Mouse (Mus musculus): ENCODE results near the gene Rps26. TPM values are rescaled to one million over a fixed set of nuclear protein-coding genes. Genes with fewer than 3 reads are reported as not detected.
A peak's percentile ranks its signal among the peaks of the same experiment; 100 is the strongest.
"Not testable (repeated sequence)": the region's sequence is repeated elsewhere in the genome, so short reads cannot be mapped to it uniquely, and the experiment has no call there.

Rps26 gene
- polyA plus RNA-seq, 1 experiment from 2014 or later, result 604 TPM

DNA sequence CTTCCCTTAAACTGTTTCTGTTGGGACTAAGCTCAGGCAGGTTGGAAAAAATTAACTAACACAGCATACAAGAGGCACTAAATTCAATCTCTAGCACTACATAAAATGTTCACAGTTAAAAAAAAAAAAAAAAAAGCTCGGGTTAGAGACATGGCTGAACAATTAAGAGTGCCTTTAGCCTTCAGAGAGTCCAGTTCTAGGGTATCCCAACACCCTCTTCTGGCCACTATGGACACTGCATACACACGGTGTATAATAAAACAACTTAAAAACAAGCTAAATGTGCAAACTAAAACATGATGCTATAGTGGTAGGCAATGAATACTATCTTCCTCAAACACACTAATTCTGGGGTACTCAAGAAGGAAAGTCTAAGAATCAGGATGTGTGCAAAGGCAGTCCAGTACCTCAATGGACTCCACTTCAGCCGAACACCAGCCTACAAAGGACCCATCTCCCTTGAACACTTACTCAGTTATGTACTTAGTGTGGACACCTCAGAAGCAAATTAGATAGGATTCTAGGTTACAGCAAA, 4.5 kb downstream of the Rps26 start:
- Histone ChIP-seq H3K9me3 (replicated peaks; ENCODE audit: control insufficient read depth, low read length) (no peaks in the 10 kb centered on the region), H3K4me2 (no peak overlapping the region), H3K27me3 (ENCODE audit: control insufficient read depth, insufficient read depth, low read length) (no peaks in the 10 kb centered on the region), H3K4me1 (ENCODE audit: control insufficient read depth, insufficient read depth, low read length) (peaks cover 5% of the 10 kb centered on the region), H3K36me3 (ENCODE audit: control insufficient read depth, insufficient read depth, low read length) (peaks cover 16% of the 10 kb centered on the region), H3K27ac (ENCODE audit: low read depth, low read length) (no peak overlapping the region), H3K4me3 (ENCODE audit: low read depth, low read length) (no peak overlapping the region), H3K9ac (ENCODE audit: low read depth, low read length) (no peak overlapping the region)
- no peak for ATAC-seq (replicated peaks; ENCODE audit: insufficient number of reproducible peaks, low FRiP score, low TSS enrichment)
- 72% methylated on average over 3 of the region's 3 CpGs for WGBS (ENCODE audit: insufficient replicate concordance)

DNA sequence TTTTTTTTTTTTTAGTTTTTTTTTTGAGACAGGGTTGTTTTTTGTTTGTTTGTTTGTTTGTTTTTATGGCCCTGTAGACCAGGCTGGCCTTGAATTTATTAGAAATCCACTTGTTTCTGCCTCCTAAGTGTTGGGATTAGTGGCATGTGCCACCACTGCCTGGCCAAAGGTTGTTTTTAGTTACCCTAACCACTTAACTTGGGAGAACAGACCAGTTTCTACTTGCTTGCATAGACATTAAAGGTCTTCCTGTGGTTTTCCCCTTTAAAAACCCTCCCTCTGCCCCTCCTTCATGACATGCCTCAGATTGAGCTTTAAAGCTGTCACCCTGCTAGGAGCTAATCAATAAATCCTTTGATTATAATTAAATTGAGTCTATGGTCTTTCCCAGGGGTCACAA, 6.3 kb downstream of the Rps26 start:
- no peak overlapping the region for H3K4me3 ChIP-seq (ENCODE audit: low read depth, low read length)
- H3K27me3 ChIP-seq (ENCODE audit: control insufficient read depth, insufficient read depth, low read length), result no peaks in the 10 kb centered on the region
- no peak overlapping the region for H3K4me2 ChIP-seq
- no peaks in the 10 kb centered on the region for H3K9me3 ChIP-seq (replicated peaks; ENCODE audit: control insufficient read depth, low read length)
- ATAC-seq (replicated peaks; ENCODE audit: insufficient number of reproducible peaks, low FRiP score, low TSS enrichment), result no peak
- no peak overlapping the region for H3K27ac ChIP-seq (ENCODE audit: low read depth, low read length)
- no peak overlapping the region for H3K9ac ChIP-seq (ENCODE audit: low read depth, low read length)
- peaks cover 16% of the 10 kb centered on the region for H3K36me3 ChIP-seq (ENCODE audit: control insufficient read depth, insufficient read depth, low read length)
- H3K4me1 ChIP-seq (ENCODE audit: control insufficient read depth, insufficient read depth, low read length), result peaks cover 2% of the 10 kb centered on the region

DNA sequence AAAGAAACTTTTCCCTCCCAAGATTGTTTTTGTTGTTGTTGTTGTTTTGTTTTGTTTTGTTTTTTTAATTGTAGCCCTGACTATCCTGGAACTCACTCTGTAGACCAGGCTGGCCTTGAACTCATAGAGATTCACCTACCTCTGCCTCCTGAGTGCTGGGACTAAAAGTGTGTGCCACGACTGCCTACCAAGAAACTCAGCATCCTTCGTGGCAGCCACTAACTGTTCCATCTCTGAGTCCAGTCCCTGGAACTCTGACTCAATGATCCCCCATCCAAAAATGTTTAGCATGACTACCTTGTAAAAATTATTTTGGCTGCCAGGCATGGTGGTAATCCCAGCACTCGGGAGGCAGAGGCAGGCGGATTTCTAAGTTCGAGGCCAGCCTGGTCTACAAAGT, 7.4 kb downstream of the Rps26 start:
- H3K9ac ChIP-seq (ENCODE audit: low read depth, low read length); H3K4me1 ChIP-seq (ENCODE audit: control insufficient read depth, insufficient read depth, low read length); H3K4me3 ChIP-seq (ENCODE audit: low read depth, low read length); H3K27ac ChIP-seq (ENCODE audit: low read depth, low read length); H3K36me3 ChIP-seq (ENCODE audit: control insufficient read depth, insufficient read depth, low read length); H3K27me3 ChIP-seq (ENCODE audit: control insufficient read depth, insufficient read depth, low read length); H3K9me3 ChIP-seq (replicated peaks; ENCODE audit: control insufficient read depth, low read length); H3K4me2 ChIP-seq; ATAC-seq (replicated peaks; ENCODE audit: insufficient number of reproducible peaks, low FRiP score, low TSS enrichment): not testable (repeated sequence)
- WGBS (ENCODE audit: insufficient replicate concordance), result 89% methylated on average over 5 of the region's 5 CpGs

DNA sequence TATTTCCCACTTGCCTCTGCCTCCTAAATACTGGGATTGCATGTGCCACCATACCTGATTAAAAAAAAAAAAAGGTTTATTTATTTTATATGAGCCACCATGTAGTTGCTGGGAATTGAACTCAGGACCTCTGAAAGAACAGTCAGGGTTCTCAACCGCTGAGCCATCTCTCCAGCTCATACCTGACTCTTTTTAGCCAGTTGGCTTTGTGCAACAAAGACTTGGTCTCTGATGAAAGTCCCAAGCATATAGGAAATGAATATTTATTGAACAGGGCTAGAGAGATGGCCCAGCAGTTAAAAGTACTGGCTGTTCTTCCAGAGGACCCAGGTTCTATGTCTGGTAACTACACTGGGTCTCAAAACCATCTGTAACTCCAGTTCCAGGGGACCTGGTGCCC, 8.0 kb downstream of the Rps26 start:
- H3K4me2 ChIP-seq, result no peak overlapping the region
- WGBS (ENCODE audit: insufficient replicate concordance), result 69% methylated on average over 1 of the region's 1 CpGs
- H3K4me3 ChIP-seq (ENCODE audit: low read depth, low read length), result no peak overlapping the region
- H3K27ac ChIP-seq (ENCODE audit: low read depth, low read length), result no peak overlapping the region
- no peak for ATAC-seq (replicated peaks; ENCODE audit: insufficient number of reproducible peaks, low FRiP score, low TSS enrichment)
- no peaks in the 10 kb centered on the region for H3K4me1 ChIP-seq (ENCODE audit: control insufficient read depth, insufficient read depth, low read length)
- no peaks in the 10 kb centered on the region for H3K27me3 ChIP-seq (ENCODE audit: control insufficient read depth, insufficient read depth, low read length)
- H3K9me3 ChIP-seq (replicated peaks; ENCODE audit: control insufficient read depth, low read length), result no peaks in the 10 kb centered on the region
- H3K36me3 ChIP-seq (ENCODE audit: control insufficient read depth, insufficient read depth, low read length), result peaks cover 3% of the 10 kb centered on the region
- H3K9ac ChIP-seq (ENCODE audit: low read depth, low read length), result no peak overlapping the region

DNA sequence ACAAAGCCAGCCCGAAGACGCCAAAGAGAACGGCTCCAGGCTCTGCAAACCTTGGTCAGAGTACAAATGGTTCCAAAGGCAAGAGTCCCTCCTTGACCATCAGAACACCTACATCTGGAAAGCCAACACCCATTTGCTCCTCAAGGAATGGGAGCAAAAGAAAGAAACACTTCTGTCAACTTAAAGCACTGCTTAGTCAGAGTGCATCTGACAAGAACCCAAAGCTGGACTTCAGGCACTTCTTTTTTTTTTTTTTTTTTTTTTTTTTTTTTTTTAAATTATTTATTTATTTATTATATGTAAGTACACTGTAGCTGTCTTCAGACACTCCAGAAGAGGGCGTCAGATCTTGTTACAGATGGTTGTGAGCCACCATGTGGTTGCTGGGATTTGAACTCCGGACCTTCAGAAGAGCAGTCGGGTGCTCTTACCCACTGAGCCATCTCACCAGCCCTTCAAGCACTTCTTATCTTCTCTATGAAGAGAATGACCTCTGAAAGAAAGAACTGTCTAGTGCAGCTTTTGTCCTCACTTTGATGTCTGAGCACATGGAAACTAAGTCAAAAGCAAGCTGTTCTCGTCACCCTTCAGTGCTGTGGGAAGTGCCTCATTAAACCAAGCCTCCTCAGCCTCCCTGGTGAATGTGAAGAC, 10.6 kb downstream of the Rps26 start:
- not testable (repeated sequence) for H3K27me3 ChIP-seq (ENCODE audit: control insufficient read depth, insufficient read depth, low read length); H3K9ac ChIP-seq (ENCODE audit: low read depth, low read length); ATAC-seq (replicated peaks; ENCODE audit: insufficient number of reproducible peaks, low FRiP score, low TSS enrichment); H3K36me3 ChIP-seq (ENCODE audit: control insufficient read depth, insufficient read depth, low read length); H3K4me3 ChIP-seq (ENCODE audit: low read depth, low read length); H3K9me3 ChIP-seq (replicated peaks; ENCODE audit: control insufficient read depth, low read length); H3K27ac ChIP-seq (ENCODE audit: low read depth, low read length); H3K4me1 ChIP-seq (ENCODE audit: control insufficient read depth, insufficient read depth, low read length); H3K4me2 ChIP-seq
- 80% methylated on average over 6 of the region's 7 CpGs for WGBS (ENCODE audit: insufficient replicate concordance)

DNA sequence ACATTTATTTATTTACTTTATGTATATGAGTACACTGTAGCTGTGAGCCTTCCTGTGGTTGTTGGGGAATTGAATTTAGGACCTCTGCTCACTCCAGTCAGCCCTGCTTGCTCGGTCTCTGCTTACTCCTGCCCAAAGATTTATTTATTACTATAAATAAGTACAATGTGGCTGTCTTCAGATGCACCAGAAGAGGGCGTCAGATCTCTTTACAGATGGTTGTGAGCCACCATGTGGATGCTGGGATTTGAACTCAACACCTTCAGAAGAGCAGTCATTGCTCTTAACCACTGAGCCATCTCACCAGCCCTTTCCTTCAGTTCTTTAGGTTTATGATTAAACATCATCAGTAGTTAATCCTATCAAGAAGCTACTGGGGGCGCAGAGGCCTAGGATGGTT, 11.6 kb downstream of the Rps26 start:
- no peak overlapping the region for H3K9ac ChIP-seq (ENCODE audit: low read depth, low read length)
- H3K36me3 ChIP-seq (ENCODE audit: control insufficient read depth, insufficient read depth, low read length), result no peaks in the 10 kb centered on the region
- no peaks in the 10 kb centered on the region for H3K9me3 ChIP-seq (replicated peaks; ENCODE audit: control insufficient read depth, low read length)
- no peak overlapping the region for H3K4me3 ChIP-seq (ENCODE audit: low read depth, low read length)
- WGBS (ENCODE audit: insufficient replicate concordance), result 55% methylated on average over 3 of the region's 3 CpGs
- no peak overlapping the region for H3K27ac ChIP-seq (ENCODE audit: low read depth, low read length)
- no peak for ATAC-seq (replicated peaks; ENCODE audit: insufficient number of reproducible peaks, low FRiP score, low TSS enrichment)
- H3K4me1 ChIP-seq (ENCODE audit: control insufficient read depth, insufficient read depth, low read length), result no peaks in the 10 kb centered on the region
- H3K27me3 ChIP-seq (ENCODE audit: control insufficient read depth, insufficient read depth, low read length), result no peaks in the 10 kb centered on the region
- no peak overlapping the region for H3K4me2 ChIP-seq

DNA sequence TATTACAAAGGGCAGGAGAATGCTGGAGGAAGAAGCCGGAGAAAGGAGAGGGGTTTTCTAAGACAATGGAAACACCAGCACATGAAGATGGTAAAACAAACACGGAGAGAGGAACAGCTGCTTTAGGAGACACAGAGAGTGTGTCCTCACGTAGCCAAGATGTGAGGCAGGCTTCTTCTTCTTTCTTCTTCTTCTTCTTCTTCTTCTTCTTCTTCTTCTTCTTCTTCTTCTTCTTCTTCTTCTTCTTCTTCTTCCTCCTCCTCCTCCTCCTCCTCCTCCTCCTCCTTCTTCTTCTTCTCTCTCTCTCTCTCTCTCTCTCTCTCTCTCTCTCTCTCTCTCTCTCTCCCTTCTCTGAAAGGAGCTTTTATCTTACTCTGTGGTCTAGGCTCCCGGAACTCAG, 12.7 kb downstream of the Rps26 start:
- not testable (repeated sequence) for H3K4me1 ChIP-seq (ENCODE audit: control insufficient read depth, insufficient read depth, low read length); H3K4me3 ChIP-seq (ENCODE audit: low read depth, low read length); ATAC-seq (replicated peaks; ENCODE audit: insufficient number of reproducible peaks, low FRiP score, low TSS enrichment); H3K4me2 ChIP-seq; H3K9me3 ChIP-seq (replicated peaks; ENCODE audit: control insufficient read depth, low read length); H3K27me3 ChIP-seq (ENCODE audit: control insufficient read depth, insufficient read depth, low read length); H3K36me3 ChIP-seq (ENCODE audit: control insufficient read depth, insufficient read depth, low read length); H3K9ac ChIP-seq (ENCODE audit: low read depth, low read length); H3K27ac ChIP-seq (ENCODE audit: low read depth, low read length)
- WGBS (ENCODE audit: insufficient replicate concordance), result 67% methylated on average over 4 of the region's 4 CpGs

DNA sequence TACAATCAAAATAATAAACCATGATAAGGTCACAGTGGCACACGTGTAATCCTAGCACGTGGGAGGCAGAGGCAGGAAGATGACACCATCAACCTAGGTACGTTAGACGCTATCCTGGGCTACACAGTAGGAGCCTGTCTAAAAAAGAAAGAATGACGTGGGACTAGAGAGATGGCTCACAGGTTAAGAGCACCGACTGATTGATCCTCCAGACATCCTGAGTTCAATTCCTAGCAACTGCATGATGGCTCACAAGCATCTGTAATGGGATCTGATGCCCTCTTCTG, 13.4 kb downstream of the Rps26 start:
- Histone ChIP-seq H3K9me3 (replicated peaks; ENCODE audit: control insufficient read depth, low read length) (no peaks in the 10 kb centered on the region), H3K27ac (ENCODE audit: low read depth, low read length) (no peak overlapping the region), H3K4me2 (0 out of 2 replicates have a peak overlapping the region, but pooled peaks have one; percentile 1), H3K4me1 (ENCODE audit: control insufficient read depth, insufficient read depth, low read length) (no peaks in the 10 kb centered on the region), H3K27me3 (ENCODE audit: control insufficient read depth, insufficient read depth, low read length) (no peaks in the 10 kb centered on the region), H3K36me3 (ENCODE audit: control insufficient read depth, insufficient read depth, low read length) (no peaks in the 10 kb centered on the region), H3K9ac (ENCODE audit: low read depth, low read length) (no peak overlapping the region), H3K4me3 (ENCODE audit: low read depth, low read length) (no peak overlapping the region)
- ATAC-seq (replicated peaks; ENCODE audit: insufficient number of reproducible peaks, low FRiP score, low TSS enrichment), result no peak
- 39% methylated on average over 6 of the region's 6 CpGs for WGBS (ENCODE audit: insufficient replicate concordance)

DNA sequence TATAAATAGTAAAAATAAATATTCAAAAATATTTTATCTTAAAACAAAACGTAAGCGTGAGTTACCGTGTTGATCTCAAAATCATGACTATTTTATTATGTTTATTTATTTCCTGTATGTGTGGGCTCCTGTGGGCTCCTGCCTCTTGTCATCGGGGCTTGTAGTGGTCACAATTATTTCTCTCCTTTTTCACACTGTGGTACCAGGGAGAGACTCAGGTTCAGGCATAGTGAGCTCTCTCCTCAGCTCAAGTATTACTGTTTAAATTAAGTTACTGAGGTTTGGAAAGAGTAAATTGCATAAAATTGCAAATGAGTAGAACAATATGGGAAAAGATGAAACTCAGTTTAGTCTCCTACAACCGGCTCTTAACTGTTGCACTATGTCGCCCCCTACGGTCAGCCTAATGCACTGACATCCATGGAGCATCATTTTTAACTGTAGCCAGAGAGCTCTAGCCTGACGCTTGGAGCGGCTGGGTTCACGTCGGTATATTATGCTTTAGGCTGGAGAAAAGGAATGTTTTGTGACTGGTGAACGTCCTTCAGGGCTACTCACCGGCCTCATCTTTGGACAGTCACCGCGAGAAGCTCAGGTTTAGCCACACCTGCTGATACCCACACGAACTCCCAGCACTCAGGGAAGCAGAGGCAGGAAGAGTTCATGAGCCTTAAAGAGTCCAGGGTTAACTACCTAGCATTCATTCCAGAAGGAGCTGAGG, 14.0 kb downstream of the Rps26 start:
- Histone ChIP-seq H3K4me1 (ENCODE audit: control insufficient read depth, insufficient read depth, low read length) (no peaks in the 10 kb centered on the region), H3K27me3 (ENCODE audit: control insufficient read depth, insufficient read depth, low read length) (no peaks in the 10 kb centered on the region), H3K4me3 (ENCODE audit: low read depth, low read length) (no peak overlapping the region), H3K4me2 (0 out of 2 replicates have a peak overlapping the region, but pooled peaks have one; percentile 1), H3K9me3 (replicated peaks; ENCODE audit: control insufficient read depth, low read length) (no peaks in the 10 kb centered on the region), H3K9ac (ENCODE audit: low read depth, low read length) (no peak overlapping the region), H3K36me3 (ENCODE audit: control insufficient read depth, insufficient read depth, low read length) (no peaks in the 10 kb centered on the region), H3K27ac (ENCODE audit: low read depth, low read length) (no peak overlapping the region)
- 15% methylated on average over 16 of the region's 16 CpGs for WGBS (ENCODE audit: insufficient replicate concordance)
- ATAC-seq (replicated peaks; ENCODE audit: insufficient number of reproducible peaks, low FRiP score, low TSS enrichment), result peak; percentile 28; the same call in 1 of the 2 replicates
